In genomic region chr9:65512520-65512919, GRCm38 (mm10) we compare ENCODE assay signal across 25 mouse cellular contexts. TPM values are rescaled to one million over a fixed set of nuclear protein-coding genes. Genes with fewer than 3 reads are reported as not detected.
"Had no signal": no experiment of that assay in that cellular context is flagged by ENCODE, and none has a peak within 500 bp of the region (broad histone marks: within the 10 kb centered on the region; RNA-seq: fewer than 3 reads in every experiment).

No protein-coding gene starts in this region.

- H3K9me3 ChIP-seq: limb, embryonic 12.5 days; limb, embryonic 15.5 days; midbrain, embryonic 12.5 days; midbrain, embryonic 15.5 days; neural tube, embryonic 12.5 days; neural tube, embryonic 15.5 days had no signal

- H3K4me2 ChIP-seq: limb, embryonic 12.5 days; limb, embryonic 15.5 days; liver, embryonic 11.5 days; lung, embryonic 14.5 days; midbrain, embryonic 12.5 days; midbrain, embryonic 15.5 days; neural tube, embryonic 12.5 days; neural tube, embryonic 15.5 days had no signal

- H3K27ac ChIP-seq: layer of hippocampus, adult 2 months; limb, embryonic 12.5 days; limb, embryonic 15.5 days; liver, embryonic 14.5 days; macrophage; midbrain, embryonic 12.5 days; midbrain, embryonic 15.5 days; neural tube, embryonic 12.5 days; neural tube, embryonic 15.5 days had no signal

- H3K4me3 ChIP-seq: layer of hippocampus, adult 2 months; limb, embryonic 12.5 days; limb, embryonic 15.5 days; midbrain, embryonic 12.5 days; midbrain, embryonic 15.5 days; neural tube, embryonic 12.5 days; neural tube, embryonic 15.5 days had no signal

- H3K9ac ChIP-seq: limb, embryonic 12.5 days; limb, embryonic 15.5 days; liver, embryonic 14.5 days; liver, postnatal 0 days; lung, embryonic 14.5 days; midbrain, embryonic 12.5 days; midbrain, embryonic 15.5 days; neural tube, embryonic 12.5 days; neural tube, embryonic 15.5 days had no signal

- DNase-seq: kidney, adult 18-20 months; kidney, adult 9 months; kidney, postnatal 14 days; kidney, postnatal 4 days; layer of hippocampus, adult 9-11 months; left cerebral cortex, postnatal 4 days; liver, postnatal 0 days; lung, embryonic 14.5 days; right cerebral cortex, adult 18-20 months; right cerebral cortex, postnatal 14 days; right cerebral cortex, postnatal 4 days; thymus, postnatal 25 days had no signal

- H3K27me3 ChIP-seq: limb, embryonic 12.5 days; limb, embryonic 15.5 days; midbrain, embryonic 12.5 days; midbrain, embryonic 15.5 days; neural tube, embryonic 12.5 days; neural tube, embryonic 15.5 days had no signal

- ATAC-seq: liver, postnatal 0 days; lung, postnatal 0 days; midbrain, embryonic 15.5 days had no signal

- H3K36me3 ChIP-seq: limb, embryonic 12.5 days; limb, embryonic 15.5 days; midbrain, embryonic 12.5 days; midbrain, embryonic 15.5 days; neural tube, embryonic 12.5 days; neural tube, embryonic 15.5 days had no signal

- H3K4me1 ChIP-seq: limb, embryonic 15.5 days; neural tube, embryonic 12.5 days; neural tube, embryonic 15.5 days had no signal

RNA-seq across cellular contexts. Expression of gene Ankdd1a, which starts 7.5 kb away (rescaled TPM):
- total RNA-seq: megakaryocyte, adult 5-6 weeks had no signal
- polyA plus RNA-seq: kidney, embryonic 16.5 days; limb, embryonic 12.5 days; liver, embryonic 11.5 days; liver, postnatal 0 days; lung, postnatal 0 days had no signal
